Mouse (Mus musculus) left cerebral cortex, adult 11 months (tissue): ENCODE measurements around the gene Dnah1.

Experiments
- DNase-seq: peaks from one replicate; pipeline ENCODE4 v3.0.0; 2022; ENCODE audit warnings: low spot score

The Dnah1 gene

DNA sequence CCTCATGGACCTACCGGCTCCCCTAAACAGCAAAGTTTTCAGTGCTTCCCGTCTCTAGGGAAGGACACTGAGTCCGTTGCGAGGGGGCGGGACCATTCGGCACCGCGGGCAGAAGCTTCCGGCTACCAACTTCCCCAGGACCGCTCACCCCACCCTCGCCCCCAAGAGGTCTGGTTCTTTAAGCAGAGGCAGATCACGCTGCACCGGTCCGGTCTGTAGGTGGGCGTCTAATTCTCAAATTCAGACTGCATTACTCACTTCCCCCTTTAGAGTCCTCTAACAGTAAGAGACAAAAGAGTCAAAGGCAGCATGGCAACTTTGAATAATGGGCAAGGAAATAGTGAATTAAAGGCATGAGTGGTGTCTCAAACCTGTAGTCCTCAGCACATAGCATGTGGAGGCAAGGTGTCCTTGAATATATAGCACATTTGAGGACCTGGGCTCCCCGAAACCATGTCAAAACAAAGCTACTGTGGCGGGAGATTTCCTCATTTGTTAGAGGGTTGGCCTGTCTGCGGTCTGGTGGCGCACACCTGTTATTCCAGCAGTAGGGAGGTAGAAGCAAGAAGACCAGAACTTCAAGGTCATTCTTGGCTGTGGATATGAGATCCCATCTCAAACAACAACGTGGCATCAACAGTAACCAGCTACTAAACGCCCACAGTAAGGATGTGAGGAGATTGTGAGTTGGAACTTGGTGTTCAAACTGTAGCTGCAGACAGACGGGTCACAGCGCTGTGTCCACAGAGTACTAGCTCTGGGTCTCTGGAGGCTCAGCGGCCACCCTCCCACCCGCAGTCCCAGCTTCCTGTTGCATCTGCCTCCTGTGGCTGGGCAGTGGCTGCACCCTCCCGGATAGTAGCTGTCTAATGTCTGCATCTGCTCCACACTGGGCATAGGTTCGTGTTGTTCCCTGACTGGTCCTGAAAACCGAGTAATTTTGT, at the start of gene Dnah1:
TSS of gene Dnah1 (minus strand) at position 48 of the 944 bp plus-strand sequence.
- DNase-seq, result no peak

DNA sequence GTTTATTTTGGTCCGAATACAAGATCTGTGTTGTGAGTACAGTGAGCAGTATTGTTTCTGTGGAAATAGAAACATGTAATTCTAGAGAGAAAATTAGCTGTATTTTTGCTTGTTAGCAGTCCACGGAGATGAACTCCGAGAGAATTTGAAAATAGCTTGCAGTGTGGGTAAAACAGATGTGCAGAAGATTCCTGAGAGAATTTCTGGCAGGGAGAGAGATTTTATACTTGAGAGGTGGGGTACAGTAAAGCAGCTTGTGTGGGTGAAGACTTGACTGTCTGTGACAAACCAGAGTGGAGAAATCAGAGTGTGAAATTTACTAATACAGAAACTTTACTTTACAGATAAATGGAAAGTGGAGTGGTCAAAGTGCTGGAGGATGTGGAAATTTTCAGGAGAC, 45.7 kb upstream of the Dnah1 start:
- DNase-seq, result no peak

DNA sequence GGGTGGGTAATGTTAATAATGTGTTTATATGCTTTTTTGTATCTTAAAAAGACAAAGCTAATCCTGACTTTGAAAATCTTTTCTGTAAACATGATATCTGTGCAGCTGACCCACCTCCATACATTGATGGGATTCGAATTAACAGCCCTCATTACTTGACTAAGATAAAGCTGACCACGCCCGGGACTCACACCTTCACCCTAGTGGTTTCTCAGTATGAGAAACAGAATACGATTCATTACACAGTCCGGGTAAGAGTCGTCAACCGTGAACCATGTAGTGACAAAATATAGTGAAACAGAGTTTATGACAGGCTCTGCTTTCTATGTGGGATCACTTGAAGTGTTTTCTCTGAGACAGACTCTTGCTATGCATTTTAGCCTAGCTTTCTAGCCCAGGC, 44.3 kb upstream of the Dnah1 start:
- no peak for DNase-seq

DNA sequence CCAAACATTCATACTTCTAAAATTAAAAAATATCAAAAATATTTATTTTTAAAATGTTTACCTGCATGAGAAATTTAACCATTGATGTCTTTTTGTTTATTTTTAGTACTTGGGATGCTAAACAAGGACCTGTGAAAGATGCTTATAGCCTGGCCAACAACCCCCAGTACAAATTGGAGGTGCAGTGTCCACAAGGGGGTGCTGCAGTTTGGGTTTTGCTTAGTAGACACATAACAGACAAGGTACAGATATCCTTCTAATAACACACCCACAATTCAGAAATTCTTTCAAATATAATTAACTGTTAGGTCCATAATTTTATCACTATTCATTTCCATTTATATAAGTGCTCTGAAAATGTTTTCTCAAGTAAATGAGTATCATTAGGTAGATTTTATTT, 41.7 kb upstream of the Dnah1 start:
- DNase-seq, result no peak

DNA sequence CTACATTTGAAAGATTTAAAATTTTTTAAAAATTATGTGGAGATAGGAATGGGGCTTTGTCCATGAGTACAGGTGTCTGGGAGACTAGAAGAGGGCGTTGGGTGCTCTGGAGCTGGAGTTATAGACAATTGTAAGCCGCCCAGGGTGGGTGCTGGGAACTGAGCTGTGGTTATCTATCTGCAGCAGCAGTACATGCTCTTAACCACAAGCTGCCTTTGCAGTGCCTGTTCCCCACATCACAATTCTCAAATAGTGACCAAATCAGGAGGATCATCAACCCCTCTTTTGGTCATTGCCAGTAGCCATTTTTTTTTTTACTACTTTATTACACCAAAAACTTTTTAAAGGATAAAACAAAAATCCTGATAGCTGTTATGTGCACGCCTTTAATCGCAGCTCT, 40.9 kb upstream of the Dnah1 start:
- DNase-seq, result no peak

DNA sequence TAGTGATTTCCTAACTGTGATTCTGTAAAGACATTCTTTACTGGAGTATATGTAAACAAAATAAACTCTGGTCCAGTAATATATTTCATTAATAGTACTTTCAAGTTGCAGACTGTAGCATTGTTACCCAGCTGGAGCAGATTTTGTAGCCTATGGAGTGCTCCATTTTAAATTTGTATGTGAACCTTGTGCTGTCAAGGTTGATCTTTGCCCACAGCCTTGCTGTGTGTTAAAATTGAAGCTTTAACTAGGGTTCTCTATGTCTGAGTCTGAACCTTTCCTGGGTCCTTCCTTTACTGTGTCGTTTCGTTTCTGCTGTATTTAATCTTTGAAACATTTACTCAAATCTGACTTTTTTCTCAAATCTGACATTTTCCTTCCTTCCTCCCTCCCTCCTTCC, 38.5 kb upstream of the Dnah1 start:
- DNase-seq, result no peak

DNA sequence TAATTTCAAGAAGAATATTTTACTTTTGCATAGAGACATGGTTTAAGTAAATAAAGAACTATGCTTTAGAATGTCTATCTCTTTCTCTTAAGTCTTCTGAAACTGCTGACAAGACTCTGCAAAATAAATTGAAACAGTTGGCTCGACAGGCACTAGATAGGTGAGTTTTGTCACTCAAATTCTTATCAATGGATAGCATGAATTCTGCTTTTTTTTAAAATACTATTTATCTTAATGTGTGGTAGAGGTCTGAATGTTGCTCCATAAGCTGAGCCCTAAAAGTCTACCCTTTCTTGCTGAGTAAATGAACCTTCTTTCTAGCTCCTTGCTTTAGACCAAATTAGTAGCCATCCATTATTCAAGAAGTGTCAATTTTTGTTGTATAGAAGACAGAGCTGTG, 21.7 kb upstream of the Dnah1 start:
- no peak for DNase-seq

DNA sequence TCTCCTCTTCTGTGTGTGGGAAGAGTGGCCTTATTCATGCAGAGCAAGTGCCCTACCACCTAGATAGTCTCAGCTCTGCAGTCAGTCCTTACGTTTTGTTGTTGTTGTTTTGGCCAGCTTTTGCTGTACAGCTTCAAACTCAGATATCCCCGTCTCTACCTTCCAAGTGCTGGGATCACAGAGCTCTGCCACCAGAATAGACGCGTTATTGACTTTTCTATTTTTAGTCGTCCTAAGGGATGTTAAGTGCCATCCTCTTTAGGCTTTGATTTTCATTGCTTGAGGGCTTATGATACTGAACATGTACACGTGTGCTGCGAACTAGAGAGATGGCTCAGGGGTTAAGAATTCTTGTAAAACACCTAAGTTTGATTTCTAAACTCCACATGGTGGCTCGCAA, 19.5 kb upstream of the Dnah1 start:
- DNase-seq, result no peak

DNA sequence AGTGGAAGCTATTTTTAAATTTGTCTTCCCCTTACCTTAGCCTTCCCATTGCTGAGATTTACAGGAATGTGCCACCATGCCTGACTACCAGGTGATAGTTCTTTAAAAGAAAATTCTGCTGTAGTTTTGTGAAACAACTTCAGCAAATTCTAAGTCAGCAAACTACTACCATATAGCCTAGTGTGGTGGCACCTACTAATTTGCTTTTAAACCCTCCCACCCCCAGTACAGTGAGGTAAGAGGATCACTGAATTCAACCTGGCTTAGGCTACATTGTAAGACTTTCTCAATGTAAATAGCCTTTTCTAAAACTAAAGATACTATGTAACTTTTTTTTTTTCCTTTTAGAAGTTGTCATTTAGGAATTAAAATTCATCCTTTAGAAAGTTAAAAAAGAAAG, 14.3 kb upstream of the Dnah1 start:
- DNase-seq, result no peak

DNA sequence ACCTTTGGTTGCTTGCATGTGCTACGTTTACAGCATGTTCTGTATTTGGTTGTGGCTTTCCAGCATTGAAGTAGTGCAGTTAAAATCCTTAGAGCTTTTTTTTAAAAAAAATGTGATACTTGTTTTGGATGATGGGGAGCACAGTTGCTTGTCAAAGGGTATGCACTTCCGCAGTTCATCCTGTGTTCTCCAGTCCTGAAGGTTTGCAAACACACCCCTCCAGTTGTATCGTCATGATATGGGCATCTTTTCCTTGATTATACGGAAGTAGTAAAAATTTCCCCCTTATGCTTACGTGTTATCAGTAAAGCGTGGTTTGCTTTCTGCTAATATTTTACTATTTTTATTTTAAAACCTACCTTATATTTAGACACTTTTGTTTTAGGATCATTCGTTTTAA, 13.7 kb upstream of the Dnah1 start:
- DNase-seq, result no peak

DNA sequence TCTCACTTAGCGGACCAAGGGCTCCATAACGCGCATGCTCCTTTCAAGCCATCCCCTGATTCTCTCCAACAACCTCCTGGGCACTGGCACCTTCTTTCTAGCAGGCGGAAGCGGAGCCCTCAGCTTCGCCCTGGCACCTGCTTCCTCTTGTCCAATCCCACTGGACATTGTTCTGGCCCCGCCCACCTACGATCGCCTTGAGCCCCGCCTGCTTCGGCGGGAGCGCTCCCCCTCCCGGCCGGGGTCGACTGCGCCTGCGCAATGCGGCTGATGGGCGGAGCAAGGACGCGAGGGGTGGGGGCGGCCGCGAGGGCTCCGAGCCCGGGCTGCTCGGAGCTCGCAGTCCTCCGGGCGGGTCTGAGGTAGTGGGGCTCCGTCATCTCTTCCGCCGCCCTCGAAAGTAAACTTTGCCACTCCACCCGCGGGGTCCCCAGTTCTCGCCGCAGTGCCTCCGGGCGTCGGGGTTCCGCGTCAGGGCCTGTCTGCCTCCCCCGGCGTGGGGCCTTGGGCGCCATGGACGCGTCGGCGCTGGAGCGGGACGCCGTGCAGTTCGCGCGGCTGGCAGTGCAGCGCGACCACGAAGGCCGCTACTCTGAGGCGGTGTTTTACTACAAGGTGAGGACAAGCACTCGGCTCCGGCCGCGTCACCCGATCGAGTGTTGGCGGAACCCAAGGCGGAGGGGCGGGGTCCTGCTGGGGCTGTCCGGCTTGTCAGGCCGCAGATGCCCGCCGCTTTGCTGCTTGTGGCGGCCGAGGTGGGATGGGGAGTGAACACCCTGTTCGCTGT, 12.9 kb upstream of the Dnah1 start, which contains the start of gene Capn7:
TSS of gene Capn7 (plus strand) at position 270 of the 787 bp plus-strand sequence.
- DNase-seq, result peak; percentile 93

DNA sequence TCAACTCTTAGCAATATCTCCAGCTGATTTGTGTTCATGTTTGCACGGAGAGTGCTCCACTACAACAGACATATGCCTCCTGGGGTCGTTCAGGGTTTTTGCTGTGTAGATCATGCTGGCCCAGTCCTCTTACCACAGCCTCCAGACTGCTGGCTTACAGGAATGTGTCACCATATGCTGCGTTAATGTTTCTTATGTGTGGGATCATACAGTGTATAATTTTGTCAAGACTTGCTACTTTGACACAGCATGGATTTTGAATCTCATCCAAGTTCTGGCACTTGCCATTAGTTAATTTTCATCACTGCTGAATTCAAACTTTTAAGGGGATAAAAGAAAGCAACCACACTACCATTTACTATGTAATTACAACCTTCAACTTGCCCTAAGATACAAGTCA, 12.1 kb upstream of the Dnah1 start:
- no peak for DNase-seq

DNA sequence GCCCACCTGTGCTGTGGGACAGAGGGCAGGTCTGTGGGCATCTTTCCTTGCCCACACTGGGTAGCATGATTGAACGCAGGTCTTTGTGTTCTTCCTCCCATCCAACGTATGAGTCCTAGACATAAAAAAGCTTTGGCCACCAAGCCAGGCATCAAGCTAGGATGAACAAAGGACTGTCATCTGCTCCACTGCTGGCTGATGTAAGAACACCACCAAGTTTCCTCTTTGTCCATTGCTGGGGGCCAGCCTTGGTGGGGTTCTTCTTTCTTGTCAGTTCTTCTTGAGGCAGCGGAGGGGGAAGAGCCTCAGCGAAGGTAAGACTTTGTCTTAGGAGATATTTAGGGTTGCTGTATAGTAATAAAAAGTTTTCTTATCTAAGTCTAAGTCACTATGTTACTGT, 7.3 kb upstream of the Dnah1 start:
- no peak for DNase-seq

DNA sequence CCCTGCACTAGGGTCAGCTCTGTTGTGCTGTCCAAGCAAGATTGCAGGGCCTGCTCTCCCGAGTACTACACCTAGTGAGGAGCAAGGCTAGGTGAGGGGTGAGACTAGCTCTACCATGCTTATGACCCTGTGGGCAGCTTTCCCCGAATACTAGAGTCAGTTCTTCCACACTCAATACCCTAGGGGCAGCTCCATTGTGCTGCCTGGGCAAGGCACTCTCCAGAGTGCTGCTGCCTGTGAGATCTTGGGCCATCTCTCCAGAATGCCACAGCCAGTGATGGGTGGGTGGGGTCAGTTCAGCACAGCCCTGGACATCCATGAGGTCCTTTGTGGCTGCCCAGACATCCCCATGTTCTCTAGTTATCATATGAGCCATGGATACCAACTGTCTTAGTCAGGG, 6.0 kb upstream of the Dnah1 start:
- no peak for DNase-seq

DNA sequence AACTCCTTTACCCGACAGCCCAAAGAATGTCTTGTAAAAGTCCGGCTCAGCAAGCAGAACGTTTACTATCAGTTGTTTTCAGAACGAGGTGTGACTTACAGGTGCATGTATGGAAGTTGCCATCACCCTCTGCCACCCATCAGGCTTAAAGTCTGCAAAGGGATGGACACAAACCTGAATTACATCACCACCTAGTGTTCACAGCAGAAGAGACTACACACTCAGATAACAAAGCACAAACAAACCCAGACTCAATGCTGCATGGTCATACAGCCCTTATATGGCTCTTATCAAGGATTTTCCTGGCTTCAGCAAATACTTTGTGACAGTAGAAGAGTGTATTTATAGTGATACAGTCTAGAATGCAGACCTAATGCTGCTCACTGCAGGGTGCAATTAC, 4.0 kb upstream of the Dnah1 start:
- no peak for DNase-seq

DNA sequence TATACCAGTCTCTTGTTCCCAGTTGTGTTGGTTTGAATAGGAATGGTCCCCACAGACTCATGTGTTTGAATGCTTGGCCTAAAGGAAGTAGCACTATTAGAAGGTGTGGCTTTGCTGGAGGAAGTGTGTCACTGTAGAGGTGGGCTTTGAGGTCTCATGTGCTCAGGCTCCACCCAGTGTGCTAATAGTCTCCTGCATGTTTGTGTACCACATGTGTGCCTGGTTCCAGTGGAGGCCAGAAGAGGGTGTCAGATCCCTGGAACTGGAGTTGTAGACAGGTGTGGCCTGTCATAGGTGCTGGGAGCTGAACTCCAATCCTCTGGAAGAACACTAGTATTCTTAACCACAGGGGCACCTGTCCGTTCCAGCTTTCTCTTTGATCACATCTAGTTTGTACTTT, 3.5 kb upstream of the Dnah1 start:
- no peak for DNase-seq

DNA sequence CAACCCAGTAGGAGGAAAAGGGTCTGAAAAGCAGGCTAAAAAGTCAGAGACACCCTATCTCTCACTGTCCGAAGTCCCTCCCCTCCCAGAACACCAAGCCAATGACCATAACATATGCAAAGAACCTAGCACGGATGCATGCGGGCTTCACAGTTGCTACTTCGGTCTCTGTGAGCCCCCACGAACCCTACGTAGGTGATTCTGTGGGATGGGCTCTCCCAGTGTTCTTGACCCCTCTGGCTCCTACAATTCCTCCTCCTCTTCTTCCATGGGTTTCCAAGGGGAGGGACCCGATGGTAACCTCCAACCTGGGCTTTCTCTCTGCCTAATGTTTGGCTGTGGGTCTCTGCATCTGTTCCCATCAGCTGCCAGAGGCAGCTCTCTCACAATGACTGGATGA, 3.1 kb upstream of the Dnah1 start:
- no peak for DNase-seq

DNA sequence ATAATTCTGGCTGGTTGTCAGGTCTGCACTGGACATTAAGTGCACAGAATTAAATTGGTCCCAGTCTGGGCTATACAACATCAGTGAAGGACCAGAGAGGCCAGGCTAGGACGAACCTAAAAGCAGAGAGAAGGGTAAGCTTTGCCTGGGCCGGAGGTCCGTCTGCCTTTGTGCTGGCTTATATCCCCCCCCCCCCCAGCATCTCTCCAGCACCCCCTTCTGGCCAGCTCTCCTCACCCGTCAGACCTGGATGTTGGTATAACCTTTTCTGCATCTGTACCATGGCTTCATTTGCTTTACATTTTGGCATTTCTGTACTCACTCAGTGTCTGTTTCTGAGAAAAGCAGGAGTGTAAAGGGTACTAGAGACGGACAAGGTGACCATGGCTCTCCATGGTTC, 1.9 kb upstream of the Dnah1 start:
- no peak for DNase-seq

DNA sequence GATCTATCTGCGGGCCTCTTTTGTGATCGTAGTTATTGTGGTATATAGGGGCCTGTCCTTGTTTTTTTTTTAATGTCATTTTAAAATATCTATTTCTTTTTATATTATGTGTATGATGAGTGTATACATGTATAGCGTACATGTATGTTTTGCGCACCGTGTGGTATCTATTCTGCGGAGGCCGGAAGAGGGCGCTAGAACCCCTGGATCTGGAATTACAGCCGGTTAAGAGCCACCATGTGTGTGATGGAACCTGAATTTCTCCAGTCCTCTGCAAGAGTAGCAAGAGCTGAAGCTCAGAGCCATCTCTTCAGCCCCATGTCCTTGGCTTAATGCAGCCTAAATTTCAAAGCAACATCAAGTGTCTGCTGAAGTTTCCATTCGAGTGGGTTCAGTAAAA, 1.2 kb upstream of the Dnah1 start:
- DNase-seq, result no peak

DNA sequence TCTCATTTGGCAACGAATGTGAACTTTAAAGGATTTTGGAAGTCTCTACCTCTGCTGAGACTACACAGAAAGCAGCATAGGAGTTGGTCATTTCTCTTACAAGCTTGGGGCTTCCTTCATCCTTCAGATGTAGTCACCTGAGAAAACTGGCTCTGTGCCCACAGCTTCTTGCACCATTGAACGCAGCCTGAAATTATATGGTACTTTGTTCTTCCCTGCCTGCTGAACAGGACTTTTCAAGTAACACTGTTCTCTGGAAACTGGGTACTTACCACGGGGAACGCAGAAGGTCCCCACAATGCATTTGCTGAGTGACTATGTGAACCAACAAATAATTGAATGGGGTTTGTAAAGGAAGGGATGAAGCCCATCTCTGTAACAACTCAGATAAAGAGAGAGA, 507 bp downstream of the Dnah1 start:
- no peak for DNase-seq

DNA sequence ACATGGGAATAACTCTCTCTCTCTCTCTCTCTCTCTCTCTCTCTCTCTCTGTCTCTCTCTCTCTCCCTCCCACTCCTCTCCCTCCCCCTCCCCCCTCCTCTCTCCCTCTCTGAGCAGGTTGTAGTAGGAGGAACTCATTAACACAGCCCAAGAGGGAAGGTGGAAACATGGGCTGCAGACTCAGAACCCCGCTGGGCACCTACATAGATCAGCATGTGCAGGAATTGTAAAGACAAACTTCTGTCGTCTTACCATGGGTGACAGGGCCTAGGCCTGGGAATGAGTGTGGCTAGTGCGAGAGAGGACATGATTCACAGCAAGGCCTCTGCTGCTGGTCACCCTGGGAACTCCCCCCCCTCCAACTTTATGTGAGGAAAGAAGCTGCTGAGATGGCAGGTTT, 1.5 kb downstream of the Dnah1 start:
- DNase-seq, result no peak

DNA sequence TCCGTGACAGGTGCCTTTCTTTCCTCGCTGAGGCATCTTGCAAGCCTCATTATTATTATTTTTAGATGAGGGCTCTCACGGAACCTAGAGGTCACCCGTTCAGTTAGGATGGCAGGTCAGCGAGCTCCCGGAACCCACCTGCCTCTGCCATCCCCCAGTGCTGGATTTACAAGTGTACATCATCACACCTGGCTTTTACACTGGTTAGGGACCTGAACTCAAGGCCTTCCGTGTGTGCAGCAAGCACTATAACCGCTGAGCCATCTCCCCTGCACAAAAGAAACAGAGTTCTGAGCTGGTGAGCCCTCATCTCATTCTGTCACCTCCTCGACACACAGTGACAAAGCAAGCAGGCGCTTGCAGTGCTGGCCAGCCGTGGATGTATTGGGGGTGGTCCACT, 2.5 kb downstream of the Dnah1 start:
- DNase-seq, result no peak

DNA sequence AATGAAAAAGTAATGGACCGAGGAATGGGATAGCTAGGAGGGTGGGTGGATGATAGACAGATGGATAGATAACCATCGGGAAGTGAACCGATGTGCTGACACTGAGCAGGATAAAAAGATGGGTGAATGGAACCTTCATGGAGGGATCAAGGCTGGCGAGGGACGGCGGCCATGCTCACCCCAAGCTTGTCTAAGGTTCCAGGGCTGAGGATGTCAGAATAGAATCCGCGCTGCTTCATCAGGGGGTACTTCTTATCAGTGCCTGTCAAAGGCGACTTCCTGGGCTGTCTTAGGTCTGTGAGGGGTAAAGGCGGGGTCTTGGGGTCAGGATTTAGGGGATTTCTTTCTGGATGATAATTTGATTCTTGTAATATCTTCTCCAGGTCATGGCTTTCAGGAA, 4.2 kb downstream of the Dnah1 start:
- DNase-seq, result no peak
